Mouse (Mus musculus): Measurements from ENCODE around the gene Coq8b. TPM values are rescaled to one million over a fixed set of nuclear protein-coding genes. Genes with fewer than 3 reads are reported as not detected.

Coq8b gene
- polyA plus RNA-seq, 1 experiment, result 9.3 TPM

DNA sequence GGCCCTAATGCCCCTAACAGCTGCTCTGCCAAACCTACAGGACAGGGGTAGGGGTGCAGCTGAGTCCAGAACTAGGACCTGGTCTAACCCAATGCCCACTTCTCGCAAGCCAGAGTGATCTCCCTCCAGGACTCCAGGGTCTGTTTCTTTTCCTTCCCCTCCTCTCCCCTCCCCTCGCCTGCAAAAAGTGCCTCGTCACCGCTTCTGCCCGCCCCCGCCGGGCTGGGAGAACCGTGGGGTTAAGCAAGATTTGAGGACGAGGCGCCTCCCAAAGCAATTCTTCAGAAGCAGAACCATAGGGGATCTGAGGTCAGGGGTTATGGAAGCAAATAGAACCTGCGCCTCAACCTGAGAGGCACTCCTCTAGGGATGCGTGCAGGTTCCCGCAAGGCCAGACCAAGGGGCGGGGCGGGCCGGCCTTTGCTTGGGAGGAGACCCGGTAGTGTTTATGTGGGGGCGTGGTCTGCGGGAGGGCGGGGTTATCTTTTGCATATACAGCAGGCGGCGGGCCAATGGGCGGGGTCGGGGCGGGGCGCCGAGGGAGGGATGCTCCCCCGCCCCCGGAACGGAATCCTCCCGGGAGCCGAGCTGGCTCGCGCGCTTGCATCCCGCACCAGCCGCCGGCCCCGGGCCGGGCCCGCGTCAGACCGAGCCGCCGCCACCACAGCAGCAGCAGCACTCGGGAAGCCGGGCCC, 25.5 kb downstream of the Coq8b start, which contains the start of gene Numbl:
TSS of gene Numbl (plus strand) at position 229 of the 695 bp plus-strand sequence.
- Histone ChIP-seq H3K27me3 (ENCODE audit: control insufficient read depth, insufficient read depth, insufficient read length) (no peaks in the 10 kb centered on the region), H3ac (ENCODE audit: control insufficient read depth, insufficient read length, low read depth) (peak within 1 kb of the TSS; percentile 54), H3K36me3 (ENCODE audit: control insufficient read depth, insufficient read depth) (no peaks in the 10 kb centered on the region), H3K79me2 (ENCODE audit: control insufficient read depth, insufficient read depth) (peaks cover 5% of the 10 kb centered on the region), H3K4me3 (ENCODE audit: insufficient read depth, poor library complexity, severe bottlenecking) (peak within 1 kb of the TSS; percentile 46), H3K79me3 (ENCODE audit: low read depth) (no peaks in the 10 kb centered on the region)
- TF ChIP-seq MYOD1 (IDR thresholded peaks at IDR 0.05; ENCODE audit: control insufficient read depth, insufficient read length, low read depth) (no peak), CTCF (IDR thresholded peaks at IDR 0.05; ENCODE audit: control insufficient read depth, insufficient read depth, insufficient read length) (no peak), FOSL1 (IDR thresholded peaks at IDR 0.05; ENCODE audit: insufficient read depth, low read length, poor library complexity, severe bottlenecking) (no peak), MAX (IDR thresholded peaks at IDR 0.05) (no peak), USF1 (IDR thresholded peaks at IDR 0.05; ENCODE audit: low read depth) (no peak), MYOG (IDR thresholded peaks at IDR 0.05; ENCODE audit: control insufficient read depth, extremely low read depth, insufficient read length) (no peak), CEBPB (IDR thresholded peaks at IDR 0.05; ENCODE audit: low read depth) (no peak)

DNA sequence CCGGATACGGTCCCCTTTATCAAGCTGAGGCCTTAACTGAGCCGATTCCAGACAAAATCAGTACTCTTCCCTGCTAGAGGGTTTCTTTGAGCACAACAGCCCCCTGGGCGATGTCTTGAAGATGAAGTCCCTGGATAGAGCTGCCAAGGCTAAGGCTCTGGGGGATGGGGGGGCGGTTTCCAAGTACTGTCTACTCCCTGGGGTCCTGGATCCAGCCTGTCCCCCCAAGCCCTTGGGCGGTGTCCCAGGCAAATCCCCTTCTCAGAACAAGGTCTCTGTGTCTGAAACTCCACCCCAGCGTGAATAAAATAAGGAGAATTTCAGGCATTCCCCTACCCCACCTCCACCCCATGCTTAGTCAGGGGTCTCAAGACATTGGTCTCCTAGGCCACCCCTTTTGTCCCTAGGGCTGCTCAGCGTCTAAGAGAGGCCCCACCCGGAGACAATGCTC, 26.5 kb downstream of the Coq8b start:
- TF ChIP-seq USF1 (IDR thresholded peaks at IDR 0.05; ENCODE audit: low read depth) (no peak), CEBPB (IDR thresholded peaks at IDR 0.05; ENCODE audit: low read depth) (no peak), MYOD1 (IDR thresholded peaks at IDR 0.05; ENCODE audit: control insufficient read depth, insufficient read length, low read depth) (no peak), CTCF (IDR thresholded peaks at IDR 0.05; ENCODE audit: control insufficient read depth, insufficient read depth, insufficient read length) (no peak), MYOG (IDR thresholded peaks at IDR 0.05; ENCODE audit: control insufficient read depth, extremely low read depth, insufficient read length) (no peak), MAX (IDR thresholded peaks at IDR 0.05) (no peak), FOSL1 (IDR thresholded peaks at IDR 0.05; ENCODE audit: insufficient read depth, low read length, poor library complexity, severe bottlenecking) (no peak)
- H3ac ChIP-seq (ENCODE audit: control insufficient read depth, insufficient read length, low read depth), result peak overlapping the region; percentile 54
- peak overlapping the region; percentile 46 for H3K4me3 ChIP-seq (ENCODE audit: insufficient read depth, poor library complexity, severe bottlenecking)
- H3K79me3 ChIP-seq (ENCODE audit: low read depth), result no peaks in the 10 kb centered on the region
- no peaks in the 10 kb centered on the region for H3K27me3 ChIP-seq (ENCODE audit: control insufficient read depth, insufficient read depth, insufficient read length)
- H3K79me2 ChIP-seq (ENCODE audit: control insufficient read depth, insufficient read depth), result peaks cover 5% of the 10 kb centered on the region
- no peaks in the 10 kb centered on the region for H3K36me3 ChIP-seq (ENCODE audit: control insufficient read depth, insufficient read depth)

DNA sequence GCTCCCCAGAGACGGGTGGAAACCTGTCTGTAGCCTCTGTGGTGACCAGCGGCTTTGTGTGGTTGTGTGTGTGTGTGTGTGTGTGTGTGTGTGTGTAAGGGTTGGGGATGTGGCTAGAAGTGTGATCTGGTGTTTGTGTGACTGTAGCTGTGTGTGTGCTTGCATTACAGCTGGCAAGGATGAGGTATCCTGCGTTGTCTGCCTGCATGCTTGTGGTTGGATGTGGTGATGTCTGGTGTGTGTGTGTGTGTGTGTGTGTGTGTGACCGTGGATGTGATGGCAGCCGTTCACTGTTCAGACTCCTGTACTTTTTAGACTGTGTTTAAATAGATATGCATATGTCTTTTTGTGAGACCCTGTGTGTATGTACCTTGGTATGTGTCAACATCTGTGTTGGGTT, 26.9 kb downstream of the Coq8b start:
- Histone ChIP-seq H3K4me3 (ENCODE audit: insufficient read depth, poor library complexity, severe bottlenecking) (no peak overlapping the region), H3K79me3 (ENCODE audit: low read depth) (no peaks in the 10 kb centered on the region), H3K36me3 (ENCODE audit: control insufficient read depth, insufficient read depth) (no peaks in the 10 kb centered on the region), H3K79me2 (ENCODE audit: control insufficient read depth, insufficient read depth) (peaks cover 5% of the 10 kb centered on the region), H3K27me3 (ENCODE audit: control insufficient read depth, insufficient read depth, insufficient read length) (no peaks in the 10 kb centered on the region), H3ac (ENCODE audit: control insufficient read depth, insufficient read length, low read depth) (peak overlapping the region; percentile 54)
- TF ChIP-seq MAX (IDR thresholded peaks at IDR 0.05) (no peak), USF1 (IDR thresholded peaks at IDR 0.05; ENCODE audit: low read depth) (no peak), FOSL1 (IDR thresholded peaks at IDR 0.05; ENCODE audit: insufficient read depth, low read length, poor library complexity, severe bottlenecking) (no peak), CTCF (IDR thresholded peaks at IDR 0.05; ENCODE audit: control insufficient read depth, insufficient read depth, insufficient read length) (no peak), MYOD1 (IDR thresholded peaks at IDR 0.05; ENCODE audit: control insufficient read depth, insufficient read length, low read depth) (peak; percentile 29)

DNA sequence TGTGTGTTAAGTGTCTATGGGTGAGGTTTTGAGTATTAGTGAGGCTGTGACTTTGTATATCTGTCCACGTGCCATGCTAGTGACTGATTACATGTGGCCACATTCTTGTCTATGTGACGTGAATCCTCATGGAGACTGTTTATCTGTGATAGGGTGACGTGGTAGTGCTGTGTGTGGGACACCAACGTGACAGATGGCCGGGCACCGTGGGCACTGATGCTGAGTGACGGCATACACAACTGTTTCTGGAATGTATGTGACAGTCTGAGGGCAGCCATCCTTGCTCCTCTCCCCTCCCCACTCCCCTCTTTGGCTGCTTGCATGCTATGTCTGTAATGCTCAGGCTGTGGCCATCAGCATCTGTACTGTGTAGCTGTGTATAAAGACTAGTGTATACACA, 28.0 kb downstream of the Coq8b start:
- Histone ChIP-seq H3ac (ENCODE audit: control insufficient read depth, insufficient read length, low read depth) (no peak overlapping the region), H3K79me3 (ENCODE audit: low read depth) (no peaks in the 10 kb centered on the region), H3K4me3 (ENCODE audit: insufficient read depth, poor library complexity, severe bottlenecking) (no peak overlapping the region), H3K27me3 (ENCODE audit: control insufficient read depth, insufficient read depth, insufficient read length) (no peaks in the 10 kb centered on the region), H3K36me3 (ENCODE audit: control insufficient read depth, insufficient read depth) (no peaks in the 10 kb centered on the region), H3K79me2 (ENCODE audit: control insufficient read depth, insufficient read depth) (peaks cover 5% of the 10 kb centered on the region)
- TF ChIP-seq MYOG (IDR thresholded peaks at IDR 0.05; ENCODE audit: control insufficient read depth, extremely low read depth, insufficient read length), result no peak

- Histone ChIP-seq H3K79me3 (ENCODE audit: low read depth) (no peaks in the 10 kb centered on the region), H3K79me2 (ENCODE audit: control insufficient read depth, insufficient read depth) (peaks cover 5% of the 10 kb centered on the region), H3K27me3 (ENCODE audit: control insufficient read depth, insufficient read depth, insufficient read length) (no peaks in the 10 kb centered on the region), H3ac (ENCODE audit: control insufficient read depth, insufficient read length, low read depth) (no peak overlapping the region), H3K4me3 (ENCODE audit: insufficient read depth, poor library complexity, severe bottlenecking) (no peak overlapping the region), H3K36me3 (ENCODE audit: control insufficient read depth, insufficient read depth) (no peaks in the 10 kb centered on the region)
- TF ChIP-seq CEBPB (IDR thresholded peaks at IDR 0.05; ENCODE audit: low read depth) (no peak), CTCF (IDR thresholded peaks at IDR 0.05; ENCODE audit: control insufficient read depth, insufficient read depth, insufficient read length) (no peak), USF1 (IDR thresholded peaks at IDR 0.05; ENCODE audit: low read depth) (no peak), MYOD1 (IDR thresholded peaks at IDR 0.05; ENCODE audit: control insufficient read depth, insufficient read length, low read depth) (no peak), FOSL1 (IDR thresholded peaks at IDR 0.05; ENCODE audit: insufficient read depth, low read length, poor library complexity, severe bottlenecking) (no peak), MAX (IDR thresholded peaks at IDR 0.05) (no peak)
Measured at GRCm38 (mm10) chr7:27261888-27262287, 29.1 kb downstream of the Coq8b start.

GRCm38 (mm10) chr7:27264761-27265160, 31.9 kb downstream of the Coq8b start:
- H3K27me3 ChIP-seq (ENCODE audit: control insufficient read depth, insufficient read depth, insufficient read length), result no peaks in the 10 kb centered on the region
- no peak for TF ChIP-seq MYOG (IDR thresholded peaks at IDR 0.05; ENCODE audit: control insufficient read depth, extremely low read depth, insufficient read length)
- no peak for TF ChIP-seq FOSL1 (IDR thresholded peaks at IDR 0.05; ENCODE audit: insufficient read depth, low read length, poor library complexity, severe bottlenecking)
- no peak for TF ChIP-seq MAX (IDR thresholded peaks at IDR 0.05)
- no peak for TF ChIP-seq USF1 (IDR thresholded peaks at IDR 0.05; ENCODE audit: low read depth)
- TF ChIP-seq CEBPB (IDR thresholded peaks at IDR 0.05; ENCODE audit: low read depth), result no peak
- no peak for TF ChIP-seq CTCF (IDR thresholded peaks at IDR 0.05; ENCODE audit: control insufficient read depth, insufficient read depth, insufficient read length)
- TF ChIP-seq MYOD1 (IDR thresholded peaks at IDR 0.05; ENCODE audit: control insufficient read depth, insufficient read length, low read depth), result no peak
- H3K36me3 ChIP-seq (ENCODE audit: control insufficient read depth, insufficient read depth), result no peaks in the 10 kb centered on the region
- peaks cover 5% of the 10 kb centered on the region for H3K79me2 ChIP-seq (ENCODE audit: control insufficient read depth, insufficient read depth)
- no peak overlapping the region for H3K4me3 ChIP-seq (ENCODE audit: insufficient read depth, poor library complexity, severe bottlenecking)
- H3ac ChIP-seq (ENCODE audit: control insufficient read depth, insufficient read length, low read depth), result no peak overlapping the region
- no peaks in the 10 kb centered on the region for H3K79me3 ChIP-seq (ENCODE audit: low read depth)

Measured in C2C12 (cell line).